Mouse (Mus musculus) splenic B cell, adult 2 months (primary cell): ENCODE measurements around the gene Vav2.

Experiments
- DNase-seq: peaks from one replicate; pipeline ENCODE4 v3.0.0-alpha.2; 2011; ENCODE audit warnings: low read depth, low spot score
- H3K27me3 ChIP-seq: 2 replicates; pipeline ENCODE4 v1.6.1; 2012; ENCODE audit warnings: mild to moderate bottlenecking, low read length, moderate library complexity, mixed read lengths; ENCODE audit not compliant: control insufficient read depth, poor library complexity, insufficient read depth, severe bottlenecking
- H3K36me3 ChIP-seq: 2 replicates; pipeline ENCODE4 v1.6.1; 2012; ENCODE audit warnings: mild to moderate bottlenecking, low read length, moderate library complexity, mixed read lengths; ENCODE audit not compliant: control insufficient read depth, poor library complexity, insufficient read depth, severe bottlenecking

Gene Vav2

GRCm38 (mm10) chr2:27405094-27405884 is 21.5 kb downstream of the Vav2 start:
- peak; percentile 77 for DNase-seq
- Histone ChIP-seq H3K36me3 (no peaks in the 10 kb centered on the region), H3K27me3 (no peaks in the 10 kb centered on the region)

GRCm38 (mm10) chr2:27404375-27405093 is 22.3 kb downstream of the Vav2 start:
- Histone ChIP-seq H3K27me3 (no peaks in the 10 kb centered on the region), H3K36me3 (no peaks in the 10 kb centered on the region)
- DNase-seq, result peak; percentile 70

DNA sequence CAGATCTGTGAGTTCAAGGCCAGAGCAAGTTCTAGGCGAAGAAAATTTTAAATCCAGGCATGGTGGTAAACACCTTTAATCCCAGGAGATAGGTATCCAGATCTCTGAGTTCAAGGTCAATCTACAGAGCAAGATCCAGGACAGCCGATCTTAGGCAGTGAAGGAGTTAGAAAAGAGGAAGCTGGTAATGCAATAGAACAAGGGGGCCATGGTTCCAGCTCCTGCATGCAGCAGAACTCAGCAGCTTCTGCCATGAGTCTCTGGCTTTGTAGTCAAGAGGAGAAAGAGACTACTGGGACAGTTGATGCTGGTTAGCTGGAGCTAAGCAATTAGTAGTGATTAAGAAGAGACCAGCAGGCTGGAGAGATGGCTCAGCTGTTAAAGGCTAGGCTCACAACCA is 25.3 kb downstream of the Vav2 start:
- H3K27me3 ChIP-seq, result no peaks in the 10 kb centered on the region
- DNase-seq, result peak; percentile 58
- H3K36me3 ChIP-seq, result no peaks in the 10 kb centered on the region

DNA sequence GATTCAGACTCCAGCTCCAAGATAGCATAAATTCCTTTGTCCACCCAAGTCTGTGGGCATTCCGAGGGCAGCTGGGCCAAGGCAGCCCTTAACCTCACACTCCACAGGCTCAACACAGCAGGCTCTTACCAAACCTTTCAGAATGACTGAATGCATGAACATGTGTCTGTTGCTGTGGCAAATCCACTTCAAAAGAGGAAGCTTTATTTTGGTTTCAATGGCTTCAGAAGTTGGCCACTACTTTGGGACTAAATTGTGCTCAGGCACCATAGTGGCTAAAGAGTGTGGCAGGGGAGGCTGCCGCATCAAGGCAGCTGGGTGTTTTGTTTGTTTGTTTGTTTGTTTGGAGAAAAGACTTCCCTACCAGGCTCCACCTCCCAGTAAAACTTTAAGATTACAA is 26.8 kb downstream of the Vav2 start:
- Histone ChIP-seq H3K27me3 (no peaks in the 10 kb centered on the region), H3K36me3 (no peaks in the 10 kb centered on the region)
- DNase-seq, result peak; percentile 39

GRCm38 (mm10) chr2:27396656-27397440 is 30.0 kb downstream of the Vav2 start:
- DNase-seq, result no peak
- H3K36me3 ChIP-seq, result no peaks in the 10 kb centered on the region; the same call in 1 of the 2 replicates
- H3K27me3 ChIP-seq, result no peaks in the 10 kb centered on the region

DNA sequence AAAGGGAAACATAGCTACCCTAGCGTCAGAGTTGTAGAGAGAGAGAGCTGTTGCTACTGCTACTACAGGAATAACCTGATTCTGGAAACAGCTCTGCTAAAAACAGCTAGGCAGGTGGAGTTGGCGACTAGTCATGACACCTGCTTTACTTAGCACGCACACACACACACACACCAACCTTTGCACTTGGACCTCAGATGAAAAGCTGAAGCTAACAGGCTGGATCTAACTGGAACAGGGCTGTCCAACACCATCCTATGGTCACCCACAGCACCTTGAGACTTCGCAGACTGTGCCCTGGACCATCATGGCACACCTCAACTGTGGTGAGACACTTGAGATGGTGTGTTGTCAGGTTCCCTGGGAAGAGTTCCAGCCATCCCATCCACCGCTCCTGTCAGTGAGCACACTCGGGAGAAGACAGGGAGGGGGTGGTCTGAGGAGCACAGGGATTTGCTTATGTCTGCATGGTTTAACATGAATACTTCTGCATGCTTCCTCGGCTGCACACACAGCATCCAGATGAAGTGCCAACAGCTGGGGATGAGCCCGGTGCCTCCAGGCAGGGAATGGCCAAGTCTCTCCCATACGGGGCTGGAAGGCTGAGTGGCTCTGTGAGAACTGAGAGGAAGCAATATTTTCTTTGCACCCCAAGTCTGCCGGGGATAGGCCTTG is 32.5 kb downstream of the Vav2 start:
- DNase-seq, result no peak
- H3K36me3 ChIP-seq, result no peaks in the 10 kb centered on the region; the same call in 1 of the 2 replicates
- H3K27me3 ChIP-seq, result no peaks in the 10 kb centered on the region

DNA sequence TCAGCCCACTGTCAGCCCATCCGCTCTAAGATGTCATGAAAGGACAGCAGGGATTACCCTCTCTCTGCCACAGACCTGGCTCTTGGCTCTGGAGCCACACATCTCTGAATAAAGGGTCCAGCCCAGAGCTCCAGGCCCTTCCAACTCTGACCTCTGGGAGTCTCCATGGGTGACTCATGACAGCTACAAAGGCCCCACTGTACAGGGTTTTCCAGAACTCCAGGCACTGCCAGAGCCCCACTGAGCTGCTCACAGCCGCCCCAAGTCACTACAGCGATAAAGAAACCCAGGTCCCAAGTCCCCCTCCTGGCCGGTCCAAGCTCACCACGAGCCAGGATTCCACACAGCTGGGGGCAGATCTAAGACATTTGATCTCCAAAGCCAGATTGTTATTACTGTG is 34.6 kb downstream of the Vav2 start:
- Histone ChIP-seq H3K36me3 (no peaks in the 10 kb centered on the region; the same call in 1 of the 2 replicates), H3K27me3 (no peaks in the 10 kb centered on the region)
- DNase-seq, result no peak

- H3K27me3 ChIP-seq, result no peaks in the 10 kb centered on the region
- H3K36me3 ChIP-seq, result peaks cover 3% of the 10 kb centered on the region; the same call in 1 of the 2 replicates
- DNase-seq, result no peak
Measured at GRCm38 (mm10) chr2:27390775-27391174, 36.1 kb downstream of the Vav2 start.

GRCm38 (mm10) chr2:27390325-27390724 is 36.5 kb downstream of the Vav2 start:
- DNase-seq, result no peak
- peaks cover 5% of the 10 kb centered on the region; the same call in 1 of the 2 replicates for H3K36me3 ChIP-seq

DNA sequence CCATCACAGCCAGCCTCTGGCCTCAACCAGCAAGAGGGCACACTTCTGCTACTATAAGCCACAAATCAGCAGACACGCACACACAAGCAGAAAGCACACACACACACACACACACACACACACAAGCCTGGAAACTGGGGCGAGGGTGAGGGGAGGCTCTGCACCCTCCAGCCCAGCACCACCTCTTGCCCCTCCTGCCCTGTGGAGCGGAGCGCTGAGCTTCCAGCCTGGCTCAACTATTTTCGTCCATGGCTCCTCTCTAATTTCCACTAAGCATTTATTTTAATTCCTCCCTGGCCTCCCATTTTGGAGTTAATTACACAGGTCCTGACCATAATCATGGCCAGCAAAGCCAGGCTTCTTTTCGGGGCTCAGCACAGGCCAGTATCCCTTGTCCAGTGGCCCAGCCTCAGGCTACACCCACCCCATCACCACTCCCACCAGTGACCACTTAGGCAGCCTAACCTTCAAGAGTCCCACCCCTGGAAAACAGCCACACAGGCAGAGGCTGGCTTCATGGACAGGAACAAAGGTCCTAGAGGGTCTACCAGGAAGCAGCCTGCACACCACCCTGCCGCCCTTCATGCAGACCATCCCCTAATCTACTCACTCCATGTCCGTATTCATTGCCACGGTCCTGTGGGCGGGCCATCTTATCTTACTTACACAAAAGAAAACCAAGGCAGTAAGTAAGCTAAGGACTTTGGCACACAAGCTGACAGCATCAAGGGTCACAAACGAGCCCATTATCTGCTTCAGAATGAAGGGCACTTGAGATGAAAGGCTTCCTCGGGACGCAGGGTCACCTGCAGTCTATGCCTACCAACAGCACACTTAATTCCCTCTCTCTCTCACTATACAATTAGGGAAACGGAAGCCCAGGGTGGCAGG is 37.3 kb downstream of the Vav2 start:
- Histone ChIP-seq H3K36me3 (peaks cover 5% of the 10 kb centered on the region; the same call in 1 of the 2 replicates), H3K27me3 (no peaks in the 10 kb centered on the region)
- no peak for DNase-seq

More at GRCm38 (mm10) chr2:27390325-27390724, 36.5 kb downstream of the Vav2 start:
- no peaks in the 10 kb centered on the region for H3K27me3 ChIP-seq

- Histone ChIP-seq H3K36me3 (0 out of 2 replicates have a peak, but pooled peaks cover 5% of the 10 kb centered on the region), H3K27me3 (no peaks in the 10 kb centered on the region)
- DNase-seq, result peak; percentile 35
Measured at GRCm38 (mm10) chr2:27387209-27387608, 39.6 kb downstream of the Vav2 start.

- H3K27me3 ChIP-seq, result no peaks in the 10 kb centered on the region
- peaks cover 7% of the 10 kb centered on the region; the same call in 1 of the 2 replicates for H3K36me3 ChIP-seq
- DNase-seq, result no peak
Measured at GRCm38 (mm10) chr2:27381698-27382097, 45.1 kb downstream of the Vav2 start.

- H3K36me3 ChIP-seq, result peaks cover 5% of the 10 kb centered on the region; the same call in 1 of the 2 replicates
- no peak for DNase-seq
- H3K27me3 ChIP-seq, result no peaks in the 10 kb centered on the region
Measured at GRCm38 (mm10) chr2:27381254-27381653, 45.6 kb downstream of the Vav2 start.
